Mouse (Mus musculus): ENCODE measurements around the gene Erich3.

DNA sequence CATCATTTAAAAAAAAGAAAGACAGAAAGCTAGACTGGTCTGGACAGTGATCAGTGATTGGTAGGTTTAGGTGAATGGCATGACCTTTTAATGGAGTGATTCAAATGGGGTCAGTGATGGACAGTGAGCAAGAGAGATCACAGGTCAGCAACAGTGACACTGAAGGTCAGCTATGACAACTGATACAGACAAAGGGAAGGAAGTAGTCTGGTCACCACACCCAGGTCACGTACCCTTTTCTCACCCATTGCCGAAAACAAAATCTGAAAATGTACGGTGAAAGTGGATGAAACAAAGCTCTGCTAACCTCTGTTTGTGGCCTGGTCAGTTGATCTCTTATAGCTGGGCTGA lies 28.9 kb downstream of the Erich3 start:
- no peak for TF ChIP-seq CTCF (IDR thresholded peaks at IDR 0.05; ENCODE audit: low read depth)
- no peak for TF ChIP-seq EP300 (optimal IDR thresholded peaks at IDR 0.05)
